In genomic region chr2:93958216-93958615, GRCm38 (mm10) we compare ENCODE assay signal across 39 mouse cellular contexts. TPM values are rescaled to one million over a fixed set of nuclear protein-coding genes. Genes with fewer than 3 reads are reported as not detected.
DNase-seq lines count a peak whose midpoint lies in the region; ATAC-seq lines count a peak whose summit lies in the region.
"Had no signal": no experiment of that assay in that cellular context is flagged by ENCODE, and none has a peak within 500 bp of the region (broad histone marks: within the 10 kb centered on the region; RNA-seq: fewer than 3 reads in every experiment).

No protein-coding gene starts in this region.

- H3K4me1 ChIP-seq in forebrain, embryonic 11.5 days (replicated peaks; ENCODE audit: control insufficient read depth, insufficient read depth, low read length): peaks cover 12% of the 10 kb centered on the region; the same call in 1 of the 2 replicates
- H3K4me1 ChIP-seq in forebrain, embryonic 10.5 days: peaks cover 42% of the 10 kb centered on the region
- H3K4me1 ChIP-seq in neural tube, embryonic 13.5 days (replicated peaks): peaks cover 44% of the 10 kb centered on the region
- H3K4me1 ChIP-seq in forebrain, embryonic 16.5 days (replicated peaks; ENCODE audit: control insufficient read depth, insufficient read depth, low read length): peaks cover 39% of the 10 kb centered on the region

- no peaks in the 10 kb centered on the region for H3K9me3 ChIP-seq in forebrain, embryonic 11.5 days (ENCODE audit: control insufficient read depth, low read length)
- no peaks in the 10 kb centered on the region for H3K9me3 ChIP-seq in forebrain, embryonic 10.5 days
- H3K9me3 ChIP-seq in neural tube, embryonic 13.5 days: no peaks in the 10 kb centered on the region
- no peaks in the 10 kb centered on the region for H3K9me3 ChIP-seq in forebrain, embryonic 16.5 days (ENCODE audit: control insufficient read depth, low read length)
- H3K9me3 ChIP-seq: embryonic facial prominence, embryonic 10.5 days; embryonic facial prominence, embryonic 15.5 days; heart, embryonic 12.5 days; limb, embryonic 12.5 days; liver, embryonic 15.5 days; lung, embryonic 15.5 days had no signal

- no peak overlapping the region for H3K4me3 ChIP-seq in forebrain, embryonic 11.5 days (ENCODE audit: low read depth, low read length)
- no peak overlapping the region for H3K4me3 ChIP-seq in forebrain, embryonic 10.5 days
- no peak overlapping the region for H3K4me3 ChIP-seq in neural tube, embryonic 13.5 days
- no peak overlapping the region for H3K4me3 ChIP-seq in forebrain, embryonic 16.5 days (replicated peaks; ENCODE audit: low read length)
- H3K4me3 ChIP-seq: heart, adult 2 months; heart, embryonic 12.5 days; left cerebral cortex, adult 2 months; liver, embryonic 15.5 days; lung, embryonic 15.5 days; myocyte had no signal

- WGBS in forebrain, embryonic 11.5 days: 72% methylated on average over 3 of the region's 3 CpGs
- 68% methylated on average over 3 of the region's 3 CpGs for WGBS in forebrain, embryonic 10.5 days
- WGBS in neural tube, embryonic 13.5 days: 70% methylated on average over 3 of the region's 3 CpGs
- 72% methylated on average over 3 of the region's 3 CpGs for WGBS in forebrain, embryonic 16.5 days

- H3K27me3 ChIP-seq in forebrain, embryonic 11.5 days (ENCODE audit: control insufficient read depth, insufficient read depth, low read length): peaks cover 5% of the 10 kb centered on the region; the same call in 1 of the 2 replicates
- peaks cover 66% of the 10 kb centered on the region for H3K27me3 ChIP-seq in forebrain, embryonic 10.5 days (ENCODE audit: poor library complexity, severe bottlenecking)
- peaks cover 41% of the 10 kb centered on the region for H3K27me3 ChIP-seq in neural tube, embryonic 13.5 days
- no peaks in the 10 kb centered on the region for H3K27me3 ChIP-seq in forebrain, embryonic 16.5 days (replicated peaks; ENCODE audit: control insufficient read depth, insufficient read depth, low read length)
- H3K27me3 ChIP-seq: CH12.LX had no signal

- no peaks in the 10 kb centered on the region for H3K36me3 ChIP-seq in forebrain, embryonic 11.5 days (ENCODE audit: control insufficient read depth, insufficient read depth, low read length)
- H3K36me3 ChIP-seq in forebrain, embryonic 10.5 days (replicated peaks): no peaks in the 10 kb centered on the region
- no peaks in the 10 kb centered on the region for H3K36me3 ChIP-seq in neural tube, embryonic 13.5 days
- no peaks in the 10 kb centered on the region for H3K36me3 ChIP-seq in forebrain, embryonic 16.5 days (ENCODE audit: control insufficient read depth, insufficient read depth)
- H3K36me3 ChIP-seq: embryonic facial prominence, embryonic 10.5 days; embryonic facial prominence, embryonic 15.5 days; heart, embryonic 12.5 days; limb, embryonic 12.5 days; liver, embryonic 15.5 days; lung, embryonic 15.5 days had no signal

- H3K9ac ChIP-seq in forebrain, embryonic 11.5 days (ENCODE audit: low read length): no peak overlapping the region
- H3K9ac ChIP-seq in neural tube, embryonic 13.5 days: no peak overlapping the region
- no peak overlapping the region for H3K9ac ChIP-seq in forebrain, embryonic 16.5 days (replicated peaks; ENCODE audit: low read depth, low read length)
- H3K9ac ChIP-seq: embryonic facial prominence, embryonic 15.5 days; heart, embryonic 12.5 days; limb, embryonic 12.5 days; liver, embryonic 15.5 days; lung, embryonic 15.5 days had no signal

- H3K27ac ChIP-seq in forebrain, embryonic 11.5 days (ENCODE audit: low read depth, low read length): 0 out of 2 replicates have a peak overlapping the region, but pooled peaks have one; percentile 20
- no peak overlapping the region; the same call in 1 of the 2 replicates for H3K27ac ChIP-seq in forebrain, embryonic 10.5 days
- H3K27ac ChIP-seq in neural tube, embryonic 13.5 days (replicated peaks): peak overlapping the region; percentile 85
- peak overlapping the region; percentile 97 for H3K27ac ChIP-seq in forebrain, embryonic 16.5 days (ENCODE audit: low read length)
- H3K27ac ChIP-seq: embryonic facial prominence, embryonic 10.5 days; embryonic facial prominence, embryonic 15.5 days; heart, adult 2 months; hindbrain, postnatal 0 days; left cerebral cortex, adult 2 months; limb, embryonic 12.5 days; liver, embryonic 15.5 days; lung, embryonic 15.5 days; stomach, postnatal 0 days had no signal

- ATAC-seq in forebrain, embryonic 11.5 days (replicated peaks; ENCODE audit: low FRiP score): no peak
- no peak for ATAC-seq in neural tube, embryonic 13.5 days (ENCODE audit: low read depth)
- no peak for ATAC-seq in forebrain, embryonic 16.5 days
- ATAC-seq: activated CD4-positive, CD25-positive, alpha-beta regulatory T cell, adult 4 months; intestine, embryonic 16.5 days had no signal

- H3K4me2 ChIP-seq in forebrain, embryonic 11.5 days (ENCODE audit: low read depth, low read length, severe bottlenecking): no peak overlapping the region
- H3K4me2 ChIP-seq in neural tube, embryonic 13.5 days: no peak overlapping the region
- no peak overlapping the region for H3K4me2 ChIP-seq in forebrain, embryonic 16.5 days (ENCODE audit: low read length)
- H3K4me2 ChIP-seq: limb, embryonic 12.5 days; liver, embryonic 15.5 days had no signal

- no peak for DNase-seq in forebrain, embryonic 11.5 days (ENCODE audit: low spot score)
- no peak for DNase-seq in forebrain, embryonic 10.5 days (ENCODE audit: extremely low spot score, low spot score)
- DNase-seq in neural tube, embryonic 10.5 days (ENCODE audit: extremely low spot score, low spot score): no peak
- peak; percentile 75 for DNase-seq in brain, adult 2 months (ENCODE audit: low read depth, low spot score)
- DNase-seq in thymus, postnatal 25 days: no peak
- DNase-seq in left cerebral cortex, adult 11 months (ENCODE audit: low spot score): no peak
- DNase-seq: adrenal gland, adult 2 months; adrenal gland, postnatal 36 days; cerebellum, adult 8-10 months; cerebellum, postnatal 25 days; heart, adult 2 months; heart, postnatal 4 days; kidney, adult 9 months; kidney, postnatal 10 days; lung, postnatal 36 days; spleen, adult 18-20 months had no signal

RNA-seq across cellular contexts. Expression of gene Gm13889, which starts 1.2 kb away (rescaled TPM):
- polyA plus RNA-seq in forebrain, embryonic 11.5 days (2014; fragmentation: Nextera tagmentation; extraction: Ambion mirVana): 8.5 and 11.2 TPM in 2 replicates
- 1.5 and 1.6 TPM in 2 replicates for polyA plus RNA-seq in forebrain, embryonic 10.5 days (2016; fragmentation: Nextera tagmentation; extraction: Ambion mirVana)
- 10.7 and 11.0 TPM in 2 replicates for polyA plus RNA-seq in neural tube, embryonic 13.5 days (2015; fragmentation: Nextera tagmentation; extraction: Ambion mirVana)
- polyA plus RNA-seq in forebrain, embryonic 16.5 days (2015; fragmentation: Nextera tagmentation; extraction: Ambion mirVana): 17.7 and 18.2 TPM in 2 replicates
- polyA plus RNA-seq: activated CD4-positive, CD25-positive, alpha-beta regulatory T cell, adult 4 months had no signal

RNA-seq across cellular contexts. Expression of gene Gm27027, which starts 37.9 kb away (rescaled TPM):
- polyA plus RNA-seq in forebrain, embryonic 11.5 days (2014; fragmentation: Nextera tagmentation; extraction: Ambion mirVana): not detected in 2 replicates
- polyA plus RNA-seq in forebrain, embryonic 10.5 days (2016; fragmentation: Nextera tagmentation; extraction: Ambion mirVana): not detected in 2 replicates
- polyA plus RNA-seq in neural tube, embryonic 13.5 days (2015; fragmentation: Nextera tagmentation; extraction: Ambion mirVana): not detected in 2 replicates
- not detected in 2 replicates for polyA plus RNA-seq in forebrain, embryonic 16.5 days (2015; fragmentation: Nextera tagmentation; extraction: Ambion mirVana)
- polyA plus RNA-seq: activated CD4-positive, CD25-positive, alpha-beta regulatory T cell, adult 4 months; adrenal gland, adult 2 months; C2C12; embryonic facial prominence, embryonic 10.5 days; embryonic facial prominence, embryonic 15.5 days; heart, adult 2 months; heart, embryonic 12.5 days; heart, postnatal 0 days; hindbrain, postnatal 0 days; intestine, embryonic 16.5 days; large intestine, adult 2 months; limb, embryonic 12.5 days; liver, adult 2 months; liver, embryonic 15.5 days; lung, embryonic 15.5 days; midbrain, embryonic 11.5 days; midbrain, postnatal 0 days; myocyte; neural tube, embryonic 14.5 days; stomach, postnatal 0 days; thymus, postnatal 0 days had no signal

RNA-seq across cellular contexts. Expression of gene Alkbh3, which starts 52.4 kb away (rescaled TPM):
- polyA plus RNA-seq in forebrain, embryonic 11.5 days (2014; fragmentation: Nextera tagmentation; extraction: Ambion mirVana): 51.4 and 51.9 TPM in 2 replicates
- 48.8 and 49.5 TPM in 2 replicates for polyA plus RNA-seq in forebrain, embryonic 10.5 days (2016; fragmentation: Nextera tagmentation; extraction: Ambion mirVana)
- 43.4 and 43.8 TPM in 2 replicates for polyA plus RNA-seq in neural tube, embryonic 13.5 days (2015; fragmentation: Nextera tagmentation; extraction: Ambion mirVana)
- 55.1 and 57.4 TPM in 2 replicates for polyA plus RNA-seq in forebrain, embryonic 16.5 days (2015; fragmentation: Nextera tagmentation; extraction: Ambion mirVana)
